Mouse (Mus musculus): ENCODE measurements at regions not wholly inside any gene's neighbourhood (a gene's known extent, or its start where the extent isn't known, plus 50 kb on each side); places are given as distances from the start of the nearest gene placed in this dataset.

- H3K27me3 ChIP-seq, result no peaks in the 10 kb centered on the region
- peak overlapping the region; percentile 97 for H3K27ac ChIP-seq
- peaks cover 49% of the 10 kb centered on the region for H3K4me1 ChIP-seq
- H3K4me2 ChIP-seq, result peak overlapping the region; percentile 44
- 0 out of 2 replicates have a peak, but pooled peaks cover 4% of the 10 kb centered on the region for H3K9me3 ChIP-seq
- 9% methylated on average over 19 of the region's 19 CpGs for WGBS
- no peak overlapping the region for H3K4me3 ChIP-seq
- no peaks in the 10 kb centered on the region for H3K36me3 ChIP-seq
- H3K9ac ChIP-seq, result 0 out of 2 replicates have a peak overlapping the region, but pooled peaks have one; percentile 32
- ATAC-seq (ENCODE audit: insufficient number of reproducible peaks, insufficient read depth, low FRiP score, low TSS enrichment, low read depth), result peak; percentile 81
Measured at GRCm38 (mm10) chr16:90629121-90629930, 97.9 kb downstream of the Mis18a start.

- ATAC-seq (ENCODE audit: insufficient number of reproducible peaks, insufficient read depth, low FRiP score, low TSS enrichment, low read depth), result no peak
- 0 out of 2 replicates have a peak, but pooled peaks cover 4% of the 10 kb centered on the region for H3K9me3 ChIP-seq
- H3K4me2 ChIP-seq, result peak overlapping the region; percentile 44
- peaks cover 56% of the 10 kb centered on the region for H3K4me1 ChIP-seq
- WGBS, result 31% methylated on average over 13 of the region's 13 CpGs
- H3K27me3 ChIP-seq, result no peaks in the 10 kb centered on the region
- H3K9ac ChIP-seq, result no peak overlapping the region
- peak overlapping the region; percentile 97 for H3K27ac ChIP-seq
- no peak overlapping the region for H3K4me3 ChIP-seq
- H3K36me3 ChIP-seq, result no peaks in the 10 kb centered on the region
Measured at GRCm38 (mm10) chr16:90628605-90629120, 98.5 kb downstream of the Mis18a start.

- no peak overlapping the region for H3K4me2 ChIP-seq
- no peak for ATAC-seq (ENCODE audit: insufficient number of reproducible peaks, insufficient read depth, low FRiP score, low TSS enrichment, low read depth)
- 58% methylated on average over 9 of the region's 9 CpGs for WGBS
- peaks cover 81% of the 10 kb centered on the region for H3K4me1 ChIP-seq
- no peaks in the 10 kb centered on the region for H3K27me3 ChIP-seq
- H3K36me3 ChIP-seq, result no peaks in the 10 kb centered on the region
- H3K4me3 ChIP-seq, result no peak overlapping the region
- no peak overlapping the region for H3K9ac ChIP-seq
- H3K27ac ChIP-seq, result peak overlapping the region; percentile 63
- H3K9me3 ChIP-seq, result 0 out of 2 replicates have a peak, but pooled peaks cover 4% of the 10 kb centered on the region
Measured at GRCm38 (mm10) chr16:90626035-90626670, 101.1 kb downstream of the Mis18a start.

- ATAC-seq (ENCODE audit: insufficient number of reproducible peaks, insufficient read depth, low FRiP score, low TSS enrichment, low read depth), result no peak
Measured at GRCm38 (mm10) chr16:90625301-90626034, 101.7 kb downstream of the Mis18a start.

GRCm38 (mm10) chr16:90624039-90624625, 103.1 kb downstream of the Mis18a start:
- 0 out of 2 replicates have a peak, but pooled peaks cover 4% of the 10 kb centered on the region for H3K9me3 ChIP-seq
- no peaks in the 10 kb centered on the region for H3K27me3 ChIP-seq
- H3K9ac ChIP-seq, result no peak overlapping the region
- ATAC-seq (ENCODE audit: insufficient number of reproducible peaks, insufficient read depth, low FRiP score, low TSS enrichment, low read depth), result 0 out of 2 replicates have a peak, but pooled peaks have one; percentile 27
- peaks cover 65% of the 10 kb centered on the region for H3K4me1 ChIP-seq
- WGBS, result 46% methylated on average over 17 of the region's 17 CpGs
- H3K36me3 ChIP-seq, result no peaks in the 10 kb centered on the region
- no peak overlapping the region for H3K4me3 ChIP-seq
- H3K4me2 ChIP-seq, result peak overlapping the region; percentile 5; the same call in 1 of the 2 replicates
- peak overlapping the region; percentile 85 for H3K27ac ChIP-seq

More at GRCm38 (mm10) chr16:90625301-90626034, 101.7 kb downstream of the Mis18a start:
- 0 out of 2 replicates have a peak, but pooled peaks cover 4% of the 10 kb centered on the region for H3K9me3 ChIP-seq
- no peaks in the 10 kb centered on the region for H3K36me3 ChIP-seq
- no peak overlapping the region for H3K9ac ChIP-seq
- no peaks in the 10 kb centered on the region for H3K27me3 ChIP-seq
- H3K4me1 ChIP-seq, result peaks cover 79% of the 10 kb centered on the region
- peak overlapping the region; percentile 63 for H3K27ac ChIP-seq
- H3K4me3 ChIP-seq, result no peak overlapping the region
- 49% methylated on average over 16 of the region's 16 CpGs for WGBS
- no peak overlapping the region for H3K4me2 ChIP-seq

GRCm38 (mm10) chr16:90622677-90623225, 104.5 kb downstream of the Mis18a start:
- no peak overlapping the region for H3K4me2 ChIP-seq
- 51% methylated on average over 8 of the region's 8 CpGs for WGBS
- H3K4me3 ChIP-seq, result no peak overlapping the region
- no peak overlapping the region for H3K9ac ChIP-seq
- no peak for ATAC-seq (ENCODE audit: insufficient number of reproducible peaks, insufficient read depth, low FRiP score, low TSS enrichment, low read depth)
- H3K27me3 ChIP-seq, result no peaks in the 10 kb centered on the region
- peak overlapping the region; percentile 86 for H3K27ac ChIP-seq
- peaks cover 51% of the 10 kb centered on the region for H3K4me1 ChIP-seq
- H3K36me3 ChIP-seq, result no peaks in the 10 kb centered on the region
- H3K9me3 ChIP-seq, result 0 out of 2 replicates have a peak, but pooled peaks cover 4% of the 10 kb centered on the region

- Histone ChIP-seq H3K27me3 (no peaks in the 10 kb centered on the region), H3K36me3 (no peaks in the 10 kb centered on the region), H3K27ac (peak overlapping the region; percentile 86), H3K9me3 (0 out of 2 replicates have a peak, but pooled peaks cover 4% of the 10 kb centered on the region), H3K9ac (peak overlapping the region; percentile 36; the same call in 1 of the 2 replicates), H3K4me2 (no peak overlapping the region), H3K4me3 (no peak overlapping the region), H3K4me1 (peaks cover 51% of the 10 kb centered on the region)
- WGBS, result 48% methylated on average over 13 of the region's 13 CpGs
- no peak for ATAC-seq (ENCODE audit: insufficient number of reproducible peaks, insufficient read depth, low FRiP score, low TSS enrichment, low read depth)
Measured at GRCm38 (mm10) chr16:90621761-90622411, 105.3 kb downstream of the Mis18a start.

- ATAC-seq (ENCODE audit: insufficient number of reproducible peaks, insufficient read depth, low FRiP score, low TSS enrichment, low read depth), result no peak
- peaks cover 37% of the 10 kb centered on the region for H3K4me1 ChIP-seq
- no peak overlapping the region for H3K4me2 ChIP-seq
- no peak overlapping the region for H3K4me3 ChIP-seq
- no peaks in the 10 kb centered on the region for H3K9me3 ChIP-seq
- H3K27ac ChIP-seq, result no peak overlapping the region
- H3K9ac ChIP-seq, result no peak overlapping the region
- WGBS, result 70% methylated on average over 13 of the region's 13 CpGs
- no peaks in the 10 kb centered on the region for H3K36me3 ChIP-seq
- no peaks in the 10 kb centered on the region for H3K27me3 ChIP-seq
Measured at GRCm38 (mm10) chr16:90619565-90620311, 107.5 kb downstream of the Mis18a start.

- ATAC-seq (ENCODE audit: insufficient number of reproducible peaks, insufficient read depth, low FRiP score, low TSS enrichment, low read depth), result no peak
- Histone ChIP-seq H3K9me3 (no peaks in the 10 kb centered on the region), H3K4me1 (peaks cover 8% of the 10 kb centered on the region), H3K36me3 (no peaks in the 10 kb centered on the region), H3K9ac (no peak overlapping the region), H3K27ac (no peak overlapping the region), H3K4me3 (no peak overlapping the region), H3K4me2 (no peak overlapping the region), H3K27me3 (no peaks in the 10 kb centered on the region)
- WGBS, result 50% methylated on average over 10 of the region's 10 CpGs
Measured at GRCm38 (mm10) chr16:90615791-90616190, 111.4 kb downstream of the Mis18a start.

- no peaks in the 10 kb centered on the region for H3K36me3 ChIP-seq
- H3K27me3 ChIP-seq, result no peaks in the 10 kb centered on the region
- H3K4me1 ChIP-seq, result peaks cover 8% of the 10 kb centered on the region
- H3K4me2 ChIP-seq, result no peak overlapping the region
- WGBS, result 97% methylated on average over 1 of the region's 1 CpGs
- H3K9me3 ChIP-seq, result no peaks in the 10 kb centered on the region
- no peak overlapping the region for H3K4me3 ChIP-seq
- H3K27ac ChIP-seq, result no peak overlapping the region
- H3K9ac ChIP-seq, result no peak overlapping the region
- ATAC-seq (ENCODE audit: insufficient number of reproducible peaks, insufficient read depth, low FRiP score, low TSS enrichment, low read depth), result no peak
Measured at GRCm38 (mm10) chr16:90614137-90614536, 113.1 kb downstream of the Mis18a start.

All from embryonic facial prominence, embryonic 13.5 days (tissue).